Mouse (Mus musculus) limb, embryonic 15.5 days (tissue): ENCODE data around the gene Scarb1. TPM values are rescaled to one million over a fixed set of nuclear protein-coding genes. Genes with fewer than 3 reads are reported as not detected.

Experiments
- ATAC-seq: fragments of 200-750 bp; cut with Nextera tagmentation; 2 replicates; pipeline ENCODE4 v1.8.0; 2017; ENCODE audit warnings: low read depth, moderate TSS enrichment; ENCODE audit not compliant: insufficient number of reproducible peaks, low FRiP score, low TSS enrichment
- H3K27ac ChIP-seq: fragments of 300-500 bp; sonication (generic); 2 replicates; pipeline ENCODE4 v1.5.1; 2015; ENCODE audit warnings: moderate library complexity, mild to moderate bottlenecking, inconsistent platforms
- H3K27me3 ChIP-seq: fragments of 300-500 bp; sonication (generic); 2 replicates; pipeline ENCODE4 v1.6.1; 2015; ENCODE audit warnings: inconsistent platforms
- H3K36me3 ChIP-seq: fragments of 300-500 bp; sonication (generic); 2 replicates; pipeline ENCODE4 v1.6.1; 2015; ENCODE audit warnings: inconsistent platforms
- H3K4me1 ChIP-seq: fragments of 300-500 bp; sonication (generic); 2 replicates; pipeline ENCODE4 v1.6.1; 2015; ENCODE audit warnings: inconsistent platforms
- H3K4me2 ChIP-seq: fragments of 300-500 bp; sonication (generic); 2 replicates; pipeline ENCODE4 v1.6.1; 2015; ENCODE audit warnings: mild to moderate bottlenecking, inconsistent platforms
- H3K4me3 ChIP-seq: fragments of 300-500 bp; sonication (generic); 2 replicates; pipeline ENCODE4 v1.5.1; 2015; ENCODE audit warnings: mild to moderate bottlenecking, inconsistent platforms
- H3K9ac ChIP-seq: fragments of 300-500 bp; sonication (generic); 2 replicates; pipeline ENCODE4 v1.6.1; 2015; ENCODE audit warnings: inconsistent platforms
- H3K9me3 ChIP-seq: fragments of 300-500 bp; sonication (generic); 2 replicates; pipeline ENCODE4 v1.6.1; 2016; ENCODE audit warnings: inconsistent platforms
- WGBS: fragments of 180-500 bp; shearing (Covaris S2); methylation state at CpG from one replicate; pipeline ENCODE4 v1.1.7; 2015; 5-methylcytosine and 5-hydroxymethylcytosine counted together
- polyA plus RNA-seq: library from polyadenylated mRNA; unstranded; fragments of >200 nt; fragmentation: Nextera tagmentation; extraction: Ambion mirVana; gene quantifications from 2 replicates; pipeline ENCODE4 v1.2.1, GENCODE M21; 2015

Scarb1 gene
- polyA plus RNA-seq, 1 experiment from 2014 or later = 57.2 TPM

DNA sequence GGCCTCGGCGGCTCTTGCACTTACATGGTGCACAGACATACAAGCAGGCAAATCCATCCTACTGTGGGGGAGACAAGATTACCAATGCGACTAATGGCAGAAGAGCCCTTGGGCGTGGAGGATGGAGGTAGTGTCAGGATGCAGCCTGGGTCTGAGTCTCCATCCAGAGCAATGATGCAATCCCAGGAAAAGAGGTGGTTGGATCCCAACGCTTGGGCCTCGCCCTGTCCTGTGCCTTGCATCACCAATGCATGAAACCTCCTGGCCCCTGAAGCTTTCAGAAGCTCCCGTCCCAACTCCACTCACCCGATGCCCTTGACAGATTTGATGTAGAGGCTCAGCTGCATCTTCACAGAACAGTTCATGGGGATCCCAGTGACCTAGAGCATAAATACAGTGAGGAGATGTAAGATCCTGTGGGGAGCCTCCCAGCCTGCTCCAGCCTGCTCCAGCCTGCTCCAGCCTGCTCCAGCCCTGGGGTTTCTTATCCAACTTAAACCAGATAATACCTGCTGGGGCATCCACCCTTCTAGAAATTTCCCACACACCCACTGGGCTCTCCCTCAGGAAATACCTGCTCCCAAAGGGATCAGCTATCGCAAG, 53.7 kb downstream of the Scarb1 start:
- no peaks in the 10 kb centered on the region for H3K9me3 ChIP-seq
- WGBS = 87% methylated on average over 9 of the region's 9 CpGs
- H3K27me3 ChIP-seq = no peaks in the 10 kb centered on the region

DNA sequence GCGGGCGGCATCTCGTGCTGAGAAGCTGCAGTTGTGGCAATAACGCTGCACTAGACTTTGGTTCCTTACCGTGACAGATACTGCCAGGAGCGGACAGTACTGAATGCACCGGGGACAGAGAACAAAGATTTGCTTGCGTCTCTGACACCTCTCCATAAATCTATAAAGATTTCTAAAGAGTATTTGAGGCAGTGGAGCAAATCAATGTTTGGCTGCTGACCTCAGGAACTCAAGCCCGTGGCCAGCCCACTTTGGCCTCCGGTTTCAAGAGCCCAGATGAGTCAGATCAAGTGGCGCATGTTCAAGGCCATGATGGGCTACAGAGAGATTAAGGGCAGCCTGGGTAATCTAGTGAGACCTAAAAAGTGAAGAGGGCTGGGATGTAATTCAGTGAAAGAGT, 54.8 kb downstream of the Scarb1 start:
- no peak for ATAC-seq
- Histone ChIP-seq H3K4me2 (no peak overlapping the region), H3K27ac (no peak overlapping the region), H3K27me3 (no peaks in the 10 kb centered on the region), H3K36me3 (peaks cover 12% of the 10 kb centered on the region), H3K9ac (no peak overlapping the region), H3K4me3 (no peak overlapping the region), H3K4me1 (peaks cover 17% of the 10 kb centered on the region), H3K9me3 (no peaks in the 10 kb centered on the region)
- WGBS = 85% methylated on average over 11 of the region's 11 CpGs

More for the DNA sequence above, 53.7 kb downstream of the Scarb1 start:
- Histone ChIP-seq H3K4me1 (peaks cover 17% of the 10 kb centered on the region), H3K9ac (no peak overlapping the region), H3K27ac (0 out of 2 replicates have a peak overlapping the region, but pooled peaks have one; percentile 3), H3K4me2 (no peak overlapping the region), H3K4me3 (no peak overlapping the region), H3K36me3 (peaks cover 12% of the 10 kb centered on the region)
- ATAC-seq = no peak

DNA sequence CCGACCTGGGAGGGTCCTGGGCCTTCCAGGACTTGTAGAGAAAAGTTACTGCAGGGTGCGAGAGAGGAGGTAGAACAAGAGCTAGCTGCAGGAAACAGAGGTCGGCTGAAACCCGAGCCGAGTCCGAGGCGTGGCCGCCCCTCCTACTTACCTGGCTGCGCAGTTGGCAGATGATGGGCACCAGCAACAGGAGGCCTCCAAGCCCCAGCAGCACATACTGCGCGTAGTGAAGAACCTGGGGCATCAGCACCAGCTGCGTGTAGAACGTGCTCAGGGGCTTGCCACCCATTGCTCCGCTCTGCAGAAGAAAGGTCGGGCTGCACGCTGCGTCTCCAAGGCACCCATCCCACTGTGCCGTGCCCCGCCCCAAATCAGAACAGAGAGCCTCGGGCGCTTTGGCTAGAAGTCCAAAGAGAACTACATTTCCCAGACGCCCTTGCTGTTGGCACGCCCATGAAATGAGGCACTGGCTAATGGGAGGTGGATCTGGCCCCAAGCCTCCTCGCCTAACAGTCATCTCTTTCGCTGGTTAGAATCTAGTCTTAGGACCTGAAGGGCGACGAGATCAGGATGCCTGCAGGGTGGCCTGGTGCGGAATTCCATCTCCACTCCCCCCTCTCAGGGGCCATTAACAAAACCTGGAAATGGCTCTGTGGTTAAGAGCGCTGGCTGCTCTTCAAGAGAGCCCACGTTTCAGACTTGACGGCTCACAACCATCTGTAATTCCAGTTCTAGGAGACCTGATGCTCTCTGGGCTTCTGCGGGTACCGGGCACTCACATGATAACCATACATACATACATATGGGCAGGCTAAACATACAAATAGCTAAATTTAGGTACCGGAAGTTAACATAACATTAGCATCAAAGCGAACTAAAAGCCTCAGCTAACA, 56.9 kb downstream of the Scarb1 start:
- Histone ChIP-seq H3K4me2 (peak overlapping the region; percentile 58), H3K4me3 (peak overlapping the region; percentile 39), H3K9me3 (no peaks in the 10 kb centered on the region), H3K9ac (no peak overlapping the region), H3K27me3 (no peaks in the 10 kb centered on the region), H3K4me1 (peaks cover 24% of the 10 kb centered on the region), H3K27ac (peak overlapping the region; percentile 39; the same call in 1 of the 2 replicates), H3K36me3 (peaks cover 12% of the 10 kb centered on the region)
- ATAC-seq = peak; percentile 76
- 13% methylated on average over 35 of the region's 35 CpGs for WGBS

- 38% methylated on average over 7 of the region's 7 CpGs for WGBS
- Histone ChIP-seq H3K4me3 (no peak overlapping the region), H3K36me3 (no peaks in the 10 kb centered on the region; the same call in 1 of the 2 replicates), H3K4me1 (peaks cover 22% of the 10 kb centered on the region), H3K9me3 (no peaks in the 10 kb centered on the region), H3K4me2 (no peak overlapping the region), H3K27ac (peak overlapping the region; percentile 17; the same call in 1 of the 2 replicates), H3K27me3 (no peaks in the 10 kb centered on the region), H3K9ac (no peak overlapping the region)
- ATAC-seq = no peak
Measured at GRCm38 (mm10) chr5:125279216-125279615, 61.7 kb downstream of the Scarb1 start.

DNA sequence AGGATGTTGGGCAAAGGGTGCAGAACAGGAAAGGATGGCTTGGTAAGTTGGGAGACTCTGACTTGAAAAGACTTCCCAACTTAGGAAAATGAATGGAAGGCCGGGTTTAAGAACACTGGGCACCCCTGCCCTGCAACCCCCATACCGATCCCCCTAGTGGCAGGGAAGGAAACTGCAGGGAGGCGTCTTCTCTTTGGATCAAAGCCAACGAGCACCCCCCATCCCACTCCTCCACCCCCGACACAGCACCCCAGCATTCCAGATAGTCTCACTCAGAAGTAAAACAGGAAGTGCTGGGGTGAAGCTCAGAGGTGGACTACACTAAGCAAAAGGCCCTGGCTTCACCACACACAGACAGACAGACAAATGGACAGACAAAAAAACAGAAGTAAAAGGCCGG, 62.6 kb downstream of the Scarb1 start:
- ATAC-seq = no peak
- H3K9me3 ChIP-seq = no peaks in the 10 kb centered on the region
- H3K27ac ChIP-seq = no peak overlapping the region
- peaks cover 20% of the 10 kb centered on the region for H3K4me1 ChIP-seq
- H3K27me3 ChIP-seq = no peaks in the 10 kb centered on the region
- H3K36me3 ChIP-seq = no peaks in the 10 kb centered on the region; the same call in 1 of the 2 replicates
- no peak overlapping the region for H3K4me3 ChIP-seq
- 29% methylated on average over 6 of the region's 6 CpGs for WGBS
- no peak overlapping the region for H3K4me2 ChIP-seq
- H3K9ac ChIP-seq = no peak overlapping the region

- Histone ChIP-seq H3K9me3 (no peaks in the 10 kb centered on the region), H3K4me1 (peaks cover 20% of the 10 kb centered on the region), H3K27ac (no peak overlapping the region), H3K4me2 (no peak overlapping the region), H3K36me3 (no peaks in the 10 kb centered on the region; the same call in 1 of the 2 replicates), H3K9ac (no peak overlapping the region), H3K4me3 (no peak overlapping the region), H3K27me3 (no peaks in the 10 kb centered on the region)
- WGBS = 83% methylated on average over 6 of the region's 6 CpGs
- no peak for ATAC-seq
Measured at GRCm38 (mm10) chr5:125277313-125277712, 63.6 kb downstream of the Scarb1 start.

- Histone ChIP-seq H3K27ac (no peak overlapping the region), H3K4me1 (peaks cover 23% of the 10 kb centered on the region), H3K27me3 (no peaks in the 10 kb centered on the region), H3K9me3 (no peaks in the 10 kb centered on the region), H3K4me2 (no peak overlapping the region), H3K9ac (no peak overlapping the region), H3K36me3 (no peaks in the 10 kb centered on the region; the same call in 1 of the 2 replicates), H3K4me3 (no peak overlapping the region)
- WGBS = 86% methylated on average over 4 of the region's 4 CpGs
- ATAC-seq = no peak
Measured at GRCm38 (mm10) chr5:125276765-125277164, 64.1 kb downstream of the Scarb1 start.

GRCm38 (mm10) chr5:125275315-125275714, 65.6 kb downstream of the Scarb1 start:
- H3K9ac ChIP-seq = no peak overlapping the region
- H3K4me2 ChIP-seq = no peak overlapping the region
- no peak overlapping the region for H3K27ac ChIP-seq
- ATAC-seq = no peak
- H3K36me3 ChIP-seq = no peaks in the 10 kb centered on the region; the same call in 1 of the 2 replicates
- H3K27me3 ChIP-seq = no peaks in the 10 kb centered on the region
- H3K4me3 ChIP-seq = no peak overlapping the region
- peaks cover 36% of the 10 kb centered on the region for H3K4me1 ChIP-seq
- no peaks in the 10 kb centered on the region for H3K9me3 ChIP-seq
- 53% methylated on average over 8 of the region's 8 CpGs for WGBS

DNA sequence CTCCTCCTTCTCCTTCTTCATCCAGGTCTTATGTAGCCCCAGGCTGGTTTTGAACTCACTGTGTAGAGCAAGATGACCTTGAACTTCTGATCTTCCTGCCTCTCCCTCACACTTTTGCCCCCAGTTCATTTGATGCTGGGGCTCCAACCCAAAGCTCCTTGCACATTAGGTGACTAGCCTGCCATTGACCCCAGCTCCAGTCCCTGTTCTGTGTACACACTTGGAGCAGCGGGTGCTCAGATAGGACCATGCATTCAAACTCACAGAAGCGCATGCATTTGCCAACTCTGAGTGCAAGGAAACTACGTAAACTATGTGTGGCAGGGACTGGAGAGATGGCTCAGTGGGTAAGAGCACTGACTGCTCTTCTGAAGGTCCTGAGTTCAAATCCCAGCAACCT, 66.1 kb downstream of the Scarb1 start:
- Histone ChIP-seq H3K9ac (no peak overlapping the region), H3K4me3 (no peak overlapping the region), H3K9me3 (no peaks in the 10 kb centered on the region), H3K4me2 (no peak overlapping the region), H3K27me3 (no peaks in the 10 kb centered on the region), H3K27ac (no peak overlapping the region), H3K4me1 (peaks cover 36% of the 10 kb centered on the region), H3K36me3 (no peaks in the 10 kb centered on the region; the same call in 1 of the 2 replicates)
- ATAC-seq = no peak
- 89% methylated on average over 3 of the region's 3 CpGs for WGBS

DNA sequence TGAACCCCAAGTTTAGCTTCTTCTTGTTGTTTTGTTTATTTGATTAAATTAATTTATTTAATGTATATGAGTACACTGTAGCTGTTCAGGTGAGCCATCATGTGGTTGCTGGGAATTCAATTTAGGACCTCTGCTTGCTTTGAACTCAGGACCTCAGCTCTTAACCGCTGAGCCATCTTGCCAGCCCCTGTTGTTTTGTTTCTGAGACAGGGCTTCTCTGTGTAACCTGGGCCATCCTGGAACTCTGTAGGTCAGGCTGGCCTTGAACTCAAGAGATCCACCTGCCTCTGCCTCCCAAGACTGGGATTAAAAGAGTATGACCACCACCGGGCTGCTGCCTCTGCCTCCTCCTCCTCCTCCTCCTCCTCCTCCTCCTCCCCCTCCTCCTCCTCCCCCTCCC, 66.7 kb downstream of the Scarb1 start:
- Histone ChIP-seq H3K27ac (peak overlapping the region; percentile 51), H3K4me3 (no peak overlapping the region), H3K27me3 (no peaks in the 10 kb centered on the region), H3K4me1 (peaks cover 34% of the 10 kb centered on the region), H3K9me3 (no peaks in the 10 kb centered on the region), H3K9ac (no peak overlapping the region), H3K36me3 (no peaks in the 10 kb centered on the region; the same call in 1 of the 2 replicates), H3K4me2 (no peak overlapping the region)
- 68% methylated on average over 2 of the region's 2 CpGs for WGBS
- ATAC-seq = no peak

GRCm38 (mm10) chr5:125273666-125274109, 67.2 kb downstream of the Scarb1 start:
- ATAC-seq = peak; percentile 40
- 11% methylated on average over 8 of the region's 8 CpGs for WGBS
- H3K4me1 ChIP-seq = peaks cover 35% of the 10 kb centered on the region
- no peak overlapping the region for H3K9ac ChIP-seq
- H3K9me3 ChIP-seq = no peaks in the 10 kb centered on the region
- no peak overlapping the region for H3K4me3 ChIP-seq
- peak overlapping the region; percentile 20; the same call in 1 of the 2 replicates for H3K4me2 ChIP-seq
- no peaks in the 10 kb centered on the region; the same call in 1 of the 2 replicates for H3K36me3 ChIP-seq
- H3K27me3 ChIP-seq = no peaks in the 10 kb centered on the region
- peak overlapping the region; percentile 51 for H3K27ac ChIP-seq
